Mouse (Mus musculus): ENCODE measurements around the gene Syt16. TPM values are rescaled to one million over a fixed set of nuclear protein-coding genes. Genes with fewer than 3 reads are reported as not detected.

The Syt16 gene
- polyA plus RNA-seq (2015; fragmentation: Nextera tagmentation; extraction: Ambion mirVana): 24.1 and 31.1 TPM in 2 replicates

GRCm38 (mm10) chr12:73997297-73998127 is at the start of gene Syt16:
TSS of gene Syt16 (plus strand) at chr12:73997661.
- Histone ChIP-seq H3K9me3 (replicated peaks) (no peaks in the 10 kb centered on the region), H3K4me3 (peak within 1 kb of the TSS; percentile 66), H3K27ac (peak within 1 kb of the TSS; percentile 57), H3K4me2 (peak within 1 kb of the TSS; percentile 80), H3K36me3 (ENCODE audit: poor library complexity, severe bottlenecking) (no peaks in the 10 kb centered on the region), H3K4me1 (peaks cover 5% of the 10 kb centered on the region), H3K9ac (peak within 1 kb of the TSS; percentile 82), H3K27me3 (peaks cover 27% of the 10 kb centered on the region)
- peak; percentile 84 for ATAC-seq
- under 1% methylated on average over 47 of the region's 67 CpGs for WGBS

DNA sequence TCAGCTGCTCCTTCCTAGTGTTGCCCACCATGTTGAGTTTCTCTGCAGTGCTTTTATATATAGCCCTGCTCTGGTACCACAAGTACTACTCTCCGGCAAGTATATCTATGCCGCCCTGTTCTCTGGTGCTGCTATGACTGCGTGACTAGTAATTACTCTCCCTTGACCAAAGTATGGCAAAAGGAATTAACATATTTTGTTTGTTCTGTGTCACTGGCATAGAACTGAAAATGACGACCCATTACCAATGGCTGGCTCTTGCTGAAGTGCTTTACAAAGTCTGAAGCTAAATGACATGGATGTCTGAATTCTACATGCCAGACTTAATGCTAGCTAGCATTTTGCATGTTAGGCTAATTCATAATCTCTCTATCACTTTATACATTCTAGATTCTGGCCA is 49.0 kb upstream of the Syt16 start:
- no peak overlapping the region for H3K4me2 ChIP-seq
- no peak overlapping the region for H3K9ac ChIP-seq
- 90% methylated on average over 4 of the region's 4 CpGs for WGBS
- H3K4me1 ChIP-seq: peaks cover 15% of the 10 kb centered on the region
- H3K9me3 ChIP-seq (replicated peaks): no peaks in the 10 kb centered on the region
- H3K27ac ChIP-seq: no peak overlapping the region
- ATAC-seq: no peak
- no peaks in the 10 kb centered on the region for H3K27me3 ChIP-seq
- H3K4me3 ChIP-seq: no peak overlapping the region
- H3K36me3 ChIP-seq (ENCODE audit: poor library complexity, severe bottlenecking): peaks cover 23% of the 10 kb centered on the region

DNA sequence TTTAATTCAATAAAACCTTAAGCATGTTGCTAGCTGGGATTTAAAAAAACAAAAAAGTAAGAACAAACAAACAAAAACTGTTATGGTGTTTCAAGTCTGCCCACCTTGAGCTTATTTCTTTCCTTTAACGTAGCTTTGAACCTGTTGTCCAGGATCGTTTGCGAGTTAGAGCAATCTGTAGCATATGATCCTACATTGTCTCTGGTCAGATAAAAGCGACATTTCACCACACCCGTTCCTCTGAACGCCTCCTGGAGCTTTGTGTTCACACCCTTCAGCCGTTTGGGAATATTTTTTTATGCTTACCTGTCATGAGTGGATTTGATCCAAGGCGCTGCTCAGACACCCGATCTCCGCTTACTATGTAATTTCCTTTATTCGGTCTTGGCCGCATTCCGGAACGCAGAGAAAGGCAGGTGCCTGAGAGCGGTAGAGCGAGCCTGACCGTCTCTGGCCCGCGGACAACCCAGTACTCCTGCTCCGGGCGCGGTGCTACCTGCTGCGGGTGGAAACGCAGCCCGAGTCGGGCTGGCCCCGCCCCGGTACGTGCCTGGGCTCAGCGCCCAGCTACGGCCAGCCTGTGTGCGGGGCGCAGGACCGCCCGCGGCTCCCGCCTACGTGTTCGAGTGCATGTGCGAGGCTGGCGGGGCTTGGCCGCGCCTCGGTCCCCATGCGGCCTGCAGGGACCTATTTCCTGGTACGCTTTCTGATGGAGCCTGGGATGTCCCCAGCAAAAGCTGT is 48.0 kb upstream of the Syt16 start:
- peaks cover 14% of the 10 kb centered on the region; the same call in 1 of the 2 replicates for H3K36me3 ChIP-seq (ENCODE audit: poor library complexity, severe bottlenecking)
- H3K27ac ChIP-seq: no peak overlapping the region
- ATAC-seq: peak; percentile 88
- peak overlapping the region; percentile 46 for H3K4me3 ChIP-seq
- peak overlapping the region; percentile 68 for H3K9ac ChIP-seq
- no peaks in the 10 kb centered on the region for H3K9me3 ChIP-seq (replicated peaks)
- H3K4me2 ChIP-seq: peak overlapping the region; percentile 85
- no peaks in the 10 kb centered on the region for H3K27me3 ChIP-seq
- 3% methylated on average over 46 of the region's 46 CpGs for WGBS
- peaks cover 16% of the 10 kb centered on the region for H3K4me1 ChIP-seq

DNA sequence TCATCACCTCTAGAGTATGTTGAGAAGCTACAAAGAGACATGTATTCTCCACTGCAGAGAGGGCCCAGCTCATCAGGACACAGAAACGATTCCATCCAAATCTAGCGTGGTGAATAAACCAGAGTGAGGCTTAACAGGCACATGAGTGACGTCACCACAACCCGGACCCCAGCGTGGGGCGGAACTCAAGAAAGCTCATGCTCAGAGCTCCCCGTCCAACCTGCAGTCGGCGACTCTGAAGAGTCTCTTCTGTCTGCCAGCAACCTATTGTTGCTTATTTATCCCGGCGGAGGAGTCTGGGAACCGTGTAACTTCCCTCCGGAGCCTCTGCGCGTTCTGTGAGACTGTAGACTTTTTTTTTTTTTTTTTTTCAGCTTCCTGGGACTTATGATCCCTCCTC is 44.6 kb upstream of the Syt16 start:
- 10% methylated on average over 15 of the region's 15 CpGs for WGBS
- no peaks in the 10 kb centered on the region for H3K36me3 ChIP-seq (ENCODE audit: poor library complexity, severe bottlenecking)
- H3K4me1 ChIP-seq: peaks cover 16% of the 10 kb centered on the region
- H3K4me3 ChIP-seq: peak overlapping the region; percentile 35
- H3K9me3 ChIP-seq (replicated peaks): no peaks in the 10 kb centered on the region
- peak overlapping the region; percentile 62 for H3K4me2 ChIP-seq
- peak; percentile 50 for ATAC-seq
- H3K9ac ChIP-seq: peak overlapping the region; percentile 41
- no peaks in the 10 kb centered on the region for H3K27me3 ChIP-seq
- H3K27ac ChIP-seq: no peak overlapping the region

GRCm38 (mm10) chr12:73953420-73954186 is 43.9 kb upstream of the Syt16 start:
- Histone ChIP-seq H3K9ac (peak overlapping the region; percentile 41; the same call in 1 of the 2 replicates), H3K4me2 (peak overlapping the region; percentile 62), H3K9me3 (replicated peaks) (no peaks in the 10 kb centered on the region), H3K27me3 (no peaks in the 10 kb centered on the region), H3K4me3 (peak overlapping the region; percentile 35), H3K36me3 (ENCODE audit: poor library complexity, severe bottlenecking) (no peaks in the 10 kb centered on the region), H3K27ac (no peak overlapping the region), H3K4me1 (peaks cover 16% of the 10 kb centered on the region)
- WGBS: 58% methylated on average over 14 of the region's 14 CpGs
- no peak for ATAC-seq

GRCm38 (mm10) chr12:73954785-73955184 is 42.7 kb upstream of the Syt16 start:
- Histone ChIP-seq H3K27me3 (no peaks in the 10 kb centered on the region), H3K9me3 (replicated peaks) (no peaks in the 10 kb centered on the region), H3K4me1 (peaks cover 11% of the 10 kb centered on the region), H3K9ac (no peak overlapping the region), H3K36me3 (ENCODE audit: poor library complexity, severe bottlenecking) (no peaks in the 10 kb centered on the region), H3K4me3 (no peak overlapping the region), H3K4me2 (no peak overlapping the region), H3K27ac (no peak overlapping the region)
- 80% methylated on average over 5 of the region's 5 CpGs for WGBS
- no peak for ATAC-seq

- Histone ChIP-seq H3K9ac (no peak overlapping the region), H3K4me1 (peaks cover 9% of the 10 kb centered on the region), H3K36me3 (ENCODE audit: poor library complexity, severe bottlenecking) (no peaks in the 10 kb centered on the region), H3K27ac (no peak overlapping the region), H3K4me2 (no peak overlapping the region), H3K4me3 (no peak overlapping the region), H3K9me3 (replicated peaks) (no peaks in the 10 kb centered on the region), H3K27me3 (peaks cover 7% of the 10 kb centered on the region; the same call in 1 of the 2 replicates)
- WGBS: 64% methylated on average over 3 of the region's 3 CpGs
- ATAC-seq: no peak
These were observed 39.8 kb upstream of the Syt16 start for GRCm38 (mm10) chr12:73957676-73958075.

DNA sequence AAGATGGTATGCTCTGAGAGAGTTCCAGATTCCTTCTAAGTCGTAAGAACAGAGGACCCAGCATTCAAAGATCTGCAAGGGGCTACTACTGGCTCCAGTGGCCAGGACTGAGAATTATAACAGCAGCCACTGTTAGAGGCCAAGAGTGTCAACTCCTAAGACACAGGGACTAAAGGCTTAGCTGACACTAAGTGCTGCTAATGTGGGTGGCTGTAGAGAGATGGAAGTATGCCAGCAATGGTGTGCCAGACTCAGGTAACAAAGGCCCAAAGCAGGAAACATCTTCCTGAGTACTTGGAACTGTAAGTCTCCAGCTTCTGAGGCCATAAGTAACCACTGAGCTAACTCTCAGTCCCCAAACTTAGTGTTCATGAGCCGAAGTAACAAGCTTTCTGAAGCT is 38.6 kb upstream of the Syt16 start:
- H3K9me3 ChIP-seq (replicated peaks): no peaks in the 10 kb centered on the region
- no peak overlapping the region for H3K4me3 ChIP-seq
- H3K36me3 ChIP-seq (ENCODE audit: poor library complexity, severe bottlenecking): no peaks in the 10 kb centered on the region
- H3K4me1 ChIP-seq: no peaks in the 10 kb centered on the region
- H3K27me3 ChIP-seq: peaks cover 7% of the 10 kb centered on the region; the same call in 1 of the 2 replicates
- H3K9ac ChIP-seq: no peak overlapping the region
- no peak overlapping the region for H3K4me2 ChIP-seq
- ATAC-seq: no peak
- WGBS: 88% methylated on average over 2 of the region's 2 CpGs
- H3K27ac ChIP-seq: no peak overlapping the region

GRCm38 (mm10) chr12:73964291-73965281 is 32.9 kb upstream of the Syt16 start, which contains the start of gene Snapc1:
TSS of gene Snapc1 (plus strand) at chr12:73964481.
- Histone ChIP-seq H3K9ac (peak within 1 kb of the TSS; percentile 88), H3K36me3 (ENCODE audit: poor library complexity, severe bottlenecking) (peaks cover 19% of the 10 kb centered on the region), H3K4me1 (peaks cover 11% of the 10 kb centered on the region), H3K27me3 (peaks cover 7% of the 10 kb centered on the region; the same call in 1 of the 2 replicates), H3K4me2 (peak within 1 kb of the TSS; percentile 83), H3K4me3 (peak within 1 kb of the TSS; percentile 82), H3K27ac (peak within 1 kb of the TSS; percentile 66), H3K9me3 (replicated peaks) (no peaks in the 10 kb centered on the region)
- WGBS: 2% methylated on average over 60 of the region's 60 CpGs
- peak; percentile 100 for ATAC-seq

DNA sequence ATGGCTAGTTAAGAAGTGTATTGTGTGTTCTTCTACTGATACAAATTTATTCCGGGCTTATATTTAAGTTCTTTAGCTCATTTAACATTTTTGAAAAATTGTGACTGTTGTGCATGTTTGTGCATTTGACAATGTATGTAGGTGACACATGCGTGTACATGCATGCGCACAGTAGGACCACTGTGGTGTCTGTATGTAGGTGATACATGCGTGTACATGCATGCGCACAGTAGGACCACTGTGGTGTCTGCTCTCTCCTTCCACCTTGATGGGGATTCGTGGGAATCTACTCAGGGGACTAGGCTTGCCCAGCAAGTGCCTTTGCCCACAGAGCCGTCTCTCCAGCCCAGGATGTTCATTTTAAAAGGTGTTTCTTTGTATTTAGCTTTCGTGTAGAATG is 28.3 kb upstream of the Syt16 start:
- no peak overlapping the region for H3K4me2 ChIP-seq
- ATAC-seq: no peak
- 99% methylated on average over 8 of the region's 8 CpGs for WGBS
- H3K9ac ChIP-seq: no peak overlapping the region
- H3K36me3 ChIP-seq (ENCODE audit: poor library complexity, severe bottlenecking): peaks cover 59% of the 10 kb centered on the region
- no peaks in the 10 kb centered on the region for H3K27me3 ChIP-seq
- peaks cover 7% of the 10 kb centered on the region for H3K9me3 ChIP-seq (replicated peaks)
- no peak overlapping the region for H3K27ac ChIP-seq
- peaks cover 11% of the 10 kb centered on the region for H3K4me1 ChIP-seq
- H3K4me3 ChIP-seq: no peak overlapping the region

GRCm38 (mm10) chr12:73974584-73974983 is 22.9 kb upstream of the Syt16 start:
- Histone ChIP-seq H3K9me3 (replicated peaks) (peaks cover 7% of the 10 kb centered on the region), H3K27me3 (no peaks in the 10 kb centered on the region), H3K4me1 (no peaks in the 10 kb centered on the region), H3K9ac (no peak overlapping the region), H3K4me2 (no peak overlapping the region), H3K27ac (no peak overlapping the region), H3K36me3 (ENCODE audit: poor library complexity, severe bottlenecking) (peaks cover 90% of the 10 kb centered on the region), H3K4me3 (no peak overlapping the region)
- no peak for ATAC-seq
- WGBS: 93% methylated on average over 6 of the region's 6 CpGs
